Mouse (Mus musculus) CD8-positive naive resting alpha-beta T cell, adult 2 months (primary cell): ENCODE results near the gene Atg9b.

Source experiments
- DNase-seq, 2 experiments: peaks; one replicate each; pipeline ENCODE4 v3.0.0; 2022; ENCODE audit warnings: low read depth in 2 of 2, low spot score in 2 of 2

Gene Atg9b

GRCm38 (mm10) chr5:24381988-24382387, 10.0 kb downstream of the Atg9b start:
- DNase-seq = no peak

GRCm38 (mm10) chr5:24381486-24381885, 10.5 kb downstream of the Atg9b start:
- no peak for DNase-seq

GRCm38 (mm10) chr5:24380499-24380898, 11.4 kb downstream of the Atg9b start:
- DNase-seq = no peak

GRCm38 (mm10) chr5:24379501-24379900, 12.4 kb downstream of the Atg9b start:
- DNase-seq = no peak

GRCm38 (mm10) chr5:24378700-24379099, 13.2 kb downstream of the Atg9b start:
- DNase-seq = no peak

- DNase-seq = no peak
These were observed 17.1 kb downstream of the Atg9b start for GRCm38 (mm10) chr5:24374666-24375328.

GRCm38 (mm10) chr5:24374216-24374615, 17.7 kb downstream of the Atg9b start:
- no peak for DNase-seq

- no peak for DNase-seq
These were observed 18.1 kb downstream of the Atg9b start for GRCm38 (mm10) chr5:24373807-24374206.

- DNase-seq = no peak
These were observed 22.2 kb downstream of the Atg9b start for GRCm38 (mm10) chr5:24369767-24370166.

GRCm38 (mm10) chr5:24366426-24366825, 25.5 kb downstream of the Atg9b start:
- no peak for DNase-seq

GRCm38 (mm10) chr5:24365528-24365927, 26.4 kb downstream of the Atg9b start:
- DNase-seq = no peak

- no peak for DNase-seq
These were observed 27.0 kb downstream of the Atg9b start for GRCm38 (mm10) chr5:24364963-24365362.

- DNase-seq = no peak
These were observed 27.4 kb downstream of the Atg9b start, which contains the start of gene Nos3 for GRCm38 (mm10) chr5:24364508-24364907. Gene Nos3, plus strand, starts transcription at chr5:24364810.

GRCm38 (mm10) chr5:24364061-24364460, 27.9 kb downstream of the Atg9b start:
- DNase-seq = no peak

- DNase-seq = no peak
These were observed 28.5 kb downstream of the Atg9b start for GRCm38 (mm10) chr5:24363467-24363866.

- DNase-seq = peak; percentile 73 to 85
These were observed 31.0 kb downstream of the Atg9b start for GRCm38 (mm10) chr5:24360792-24361454.

- DNase-seq = peak; percentile 53 to 70
These were observed 34.5 kb downstream of the Atg9b start for GRCm38 (mm10) chr5:24357461-24357860.

- DNase-seq = no peak
These were observed 35.2 kb downstream of the Atg9b start for GRCm38 (mm10) chr5:24356764-24357163.

- no peak for DNase-seq
These were observed 38.6 kb downstream of the Atg9b start for GRCm38 (mm10) chr5:24353327-24353726.

- DNase-seq = no peak
These were observed 39.6 kb downstream of the Atg9b start for GRCm38 (mm10) chr5:24352251-24352859.

- peak in 1 of 2 experiments; percentile 23 for DNase-seq
These were observed 40.2 kb downstream of the Atg9b start for GRCm38 (mm10) chr5:24351701-24352171.

- no peak for DNase-seq
These were observed 40.7 kb downstream of the Atg9b start, which contains the start of gene Kcnh2 for GRCm38 (mm10) chr5:24351278-24351677. Gene Kcnh2, minus strand, starts transcription at chr5:24351604.
